Mouse (Mus musculus): ENCODE data around the gene Rhoj. TPM values are rescaled to one million over a fixed set of nuclear protein-coding genes. Genes with fewer than 3 reads are reported as not detected.

Rhoj gene
- polyA plus RNA-seq (2017; shearing (Covaris generic)) = 0.80 TPM

GRCm38 (mm10) chr12:75307961-75308951 is at the start of gene Rhoj:
Gene Rhoj (plus strand): TSS chr12:75308322.

GRCm38 (mm10) chr12:75416681-75417080 is 108.6 kb downstream of the Rhoj start, which contains the start of gene Gphb5:
Gene Gphb5 (minus strand): TSS chr12:75416781.

Other genes with a start within 250 kb of the Rhoj start
- not detected for gene Kcnh5, start 131.0 kb upstream of the Rhoj start, polyA plus RNA-seq (2017; shearing (Covaris generic))
- not detected for gene Gphb5, start 108.5 kb downstream of the Rhoj start, polyA plus RNA-seq (2017; shearing (Covaris generic))

Measured in inflammation-experienced regulatory T-cells, adult 16 weeks (primary cell).